Mouse (Mus musculus): ENCODE results near the gene Parp11. TPM values are rescaled to one million over a fixed set of nuclear protein-coding genes. Genes with fewer than 3 reads are reported as not detected.
A peak's percentile ranks its signal among the peaks of the same experiment; 100 is the strongest.

The Parp11 gene
- polyA plus RNA-seq (2015; fragmentation: Nextera tagmentation; extraction: Ambion mirVana), result 15.1 and 18.3 TPM in 2 replicates

DNA sequence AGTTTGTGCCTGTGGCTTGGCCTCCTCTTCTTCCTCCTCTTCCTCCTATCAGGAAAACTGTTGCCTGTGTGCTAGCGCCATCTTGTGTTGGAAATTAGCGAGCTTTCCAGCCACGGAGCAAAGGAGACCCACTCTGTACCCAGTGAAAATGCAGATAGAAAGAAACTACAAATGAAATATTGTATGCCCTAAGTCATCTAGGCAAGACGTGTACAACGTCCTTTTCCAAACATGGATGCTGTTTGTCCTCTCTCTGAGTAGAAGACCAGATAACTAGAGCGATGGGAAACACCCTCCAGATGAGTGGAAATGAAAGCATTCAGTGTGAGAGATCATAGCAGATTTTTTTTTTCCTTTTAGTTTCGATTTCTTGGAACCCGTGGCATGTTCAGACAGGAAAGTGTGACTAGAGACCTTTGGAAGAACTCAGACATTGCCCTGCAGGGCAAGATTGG, at the start of gene Parp11:
Gene Parp11 (plus strand): TSS at position 405 of the 455 bp plus-strand sequence.
- H3K4me3 ChIP-seq (ENCODE audit: low read length), result peak within 1 kb of the TSS; percentile 4; the same call in 1 of the 2 replicates
- H3K9ac ChIP-seq (ENCODE audit: low read length), result no peak within 1 kb of the TSS
- H3K27me3 ChIP-seq (ENCODE audit: control insufficient read depth, insufficient read depth, low read length), result peaks cover 4% of the 10 kb centered on the region; the same call in 1 of the 2 replicates

DNA sequence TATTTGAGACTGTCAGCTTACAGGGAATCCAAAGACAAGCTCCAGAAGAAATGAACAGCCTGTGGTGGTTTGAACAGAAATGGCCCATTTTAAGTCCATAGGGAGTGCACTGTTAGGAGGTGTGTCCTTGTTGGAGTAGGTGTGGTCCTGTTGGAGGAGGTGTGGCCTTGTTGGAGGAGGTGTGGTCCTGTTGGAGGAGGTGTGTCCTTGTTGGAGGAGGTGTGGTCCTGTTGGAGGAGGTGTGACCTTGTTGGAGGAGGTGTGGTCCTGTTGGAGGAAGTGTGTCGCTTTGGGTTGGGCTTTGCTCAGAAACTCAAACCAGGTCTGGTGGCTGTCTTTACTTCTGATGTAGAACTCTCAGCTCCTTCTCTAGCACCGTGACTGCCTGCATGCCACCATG, 48.6 kb upstream of the Parp11 start:
- WGBS, result 39% methylated on average over 2 of the region's 2 CpGs
- ATAC-seq (replicated peaks; ENCODE audit: extremely low read depth, insufficient read depth, low FRiP score), result no peak
- H3K4me3 ChIP-seq (ENCODE audit: low read length), result no peak overlapping the region
- no peaks in the 10 kb centered on the region for H3K27me3 ChIP-seq (ENCODE audit: control insufficient read depth, insufficient read depth, low read length)
- no peaks in the 10 kb centered on the region for H3K9me3 ChIP-seq (replicated peaks; ENCODE audit: control insufficient read depth, low read length)
- H3K4me1 ChIP-seq (ENCODE audit: control insufficient read depth, insufficient read depth, low read length), result peaks cover 8% of the 10 kb centered on the region
- H3K9ac ChIP-seq (ENCODE audit: low read length), result no peak overlapping the region
- H3K36me3 ChIP-seq (ENCODE audit: control insufficient read depth, insufficient read depth), result no peaks in the 10 kb centered on the region
- no peak overlapping the region for H3K27ac ChIP-seq (ENCODE audit: low read length)
- H3K4me2 ChIP-seq (ENCODE audit: low read depth, low read length), result no peak overlapping the region

More for the DNA sequence above, at the start of gene Parp11:
- Histone ChIP-seq H3K36me3 (ENCODE audit: control insufficient read depth, insufficient read depth) (no peaks in the 10 kb centered on the region), H3K4me2 (ENCODE audit: low read depth, low read length) (peak within 1 kb of the TSS; percentile 18), H3K9me3 (replicated peaks; ENCODE audit: control insufficient read depth, low read length) (no peaks in the 10 kb centered on the region), H3K4me1 (ENCODE audit: control insufficient read depth, insufficient read depth, low read length) (peaks cover 7% of the 10 kb centered on the region), H3K27ac (ENCODE audit: low read length) (no peak within 1 kb of the TSS)
- ATAC-seq (replicated peaks; ENCODE audit: extremely low read depth, insufficient read depth, low FRiP score), result no peak
- 9% methylated on average over 8 of the region's 8 CpGs for WGBS

DNA sequence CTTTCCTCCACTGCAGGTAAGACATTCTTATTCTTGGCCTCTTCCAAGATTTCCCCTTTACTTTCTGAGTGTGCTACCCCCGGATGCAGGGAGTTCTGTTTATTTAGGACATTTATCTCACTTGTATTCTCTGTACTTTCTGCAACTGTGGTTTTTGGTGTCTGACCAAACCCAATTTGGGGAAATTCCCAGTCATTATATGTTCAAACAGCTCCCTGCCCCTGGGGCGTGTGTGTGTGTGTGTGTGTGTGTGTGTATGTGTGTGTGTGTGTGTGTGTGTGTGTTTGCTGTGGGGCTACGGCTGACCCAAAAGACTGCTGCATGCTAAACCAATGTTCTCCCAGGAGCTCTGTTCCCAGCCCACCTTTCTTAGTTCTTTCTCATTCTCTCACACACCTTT, 45.2 kb upstream of the Parp11 start:
- H3K4me3 ChIP-seq (ENCODE audit: low read length), result no peak overlapping the region
- 40% methylated on average over 3 of the region's 3 CpGs for WGBS
- 0 out of 2 replicates have a peak, but pooled peaks cover 3% of the 10 kb centered on the region for H3K27me3 ChIP-seq (ENCODE audit: control insufficient read depth, insufficient read depth, low read length)
- no peak for ATAC-seq (replicated peaks; ENCODE audit: extremely low read depth, insufficient read depth, low FRiP score)
- no peaks in the 10 kb centered on the region for H3K9me3 ChIP-seq (replicated peaks; ENCODE audit: control insufficient read depth, low read length)
- no peaks in the 10 kb centered on the region for H3K36me3 ChIP-seq (ENCODE audit: control insufficient read depth, insufficient read depth)
- H3K4me2 ChIP-seq (ENCODE audit: low read depth, low read length), result no peak overlapping the region
- no peak overlapping the region for H3K9ac ChIP-seq (ENCODE audit: low read length)
- H3K27ac ChIP-seq (ENCODE audit: low read length), result no peak overlapping the region
- no peaks in the 10 kb centered on the region for H3K4me1 ChIP-seq (ENCODE audit: control insufficient read depth, insufficient read depth, low read length)

DNA sequence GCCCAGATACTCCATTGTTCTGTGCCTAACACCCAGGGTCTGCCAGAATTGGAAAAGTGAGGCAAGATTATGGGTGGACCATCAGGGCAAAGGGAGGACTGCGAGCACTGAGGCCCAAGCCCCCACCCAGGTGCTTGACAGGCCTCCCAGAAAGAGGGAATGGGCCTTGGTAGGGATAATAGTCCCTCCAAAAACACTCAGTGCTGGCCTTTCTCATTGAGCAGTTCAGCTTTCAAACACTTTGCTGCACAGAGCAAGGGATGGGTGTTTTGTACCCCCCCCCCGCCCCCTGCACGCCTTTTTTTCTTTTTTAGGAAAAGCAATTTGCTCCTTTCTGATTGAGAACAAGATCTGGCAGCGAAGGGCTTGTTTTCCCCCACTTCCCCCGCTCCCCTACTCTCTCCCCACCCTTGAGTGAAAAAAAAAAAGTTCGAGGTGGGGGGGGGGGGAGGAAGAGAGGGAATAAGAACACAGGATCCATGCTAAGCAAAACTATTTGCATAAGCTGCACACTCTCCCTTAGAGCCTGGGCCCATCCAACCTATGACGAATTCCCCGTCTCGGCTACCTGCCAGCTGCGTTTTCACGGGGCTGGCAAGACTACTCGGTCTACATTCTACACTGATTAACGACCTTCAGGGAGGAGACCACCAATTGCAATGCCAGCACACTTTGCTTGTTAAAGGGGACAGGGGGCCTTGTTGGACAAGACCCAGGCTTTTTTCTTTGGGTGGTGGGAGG, 42.4 kb upstream of the Parp11 start:
- Histone ChIP-seq H3K36me3 (ENCODE audit: control insufficient read depth, insufficient read depth) (no peaks in the 10 kb centered on the region), H3K27ac (ENCODE audit: low read length) (no peak overlapping the region), H3K9me3 (replicated peaks; ENCODE audit: control insufficient read depth, low read length) (no peaks in the 10 kb centered on the region), H3K4me1 (ENCODE audit: control insufficient read depth, insufficient read depth, low read length) (peaks cover 4% of the 10 kb centered on the region; the same call in 1 of the 2 replicates), H3K4me2 (ENCODE audit: low read depth, low read length) (no peak overlapping the region), H3K9ac (ENCODE audit: low read length) (no peak overlapping the region), H3K4me3 (ENCODE audit: low read length) (no peak overlapping the region), H3K27me3 (ENCODE audit: control insufficient read depth, insufficient read depth, low read length) (0 out of 2 replicates have a peak, but pooled peaks cover 3% of the 10 kb centered on the region)
- WGBS, result 51% methylated on average over 13 of the region's 13 CpGs
- no peak; the same call in 1 of the 2 replicates for ATAC-seq (replicated peaks; ENCODE audit: extremely low read depth, insufficient read depth, low FRiP score)

DNA sequence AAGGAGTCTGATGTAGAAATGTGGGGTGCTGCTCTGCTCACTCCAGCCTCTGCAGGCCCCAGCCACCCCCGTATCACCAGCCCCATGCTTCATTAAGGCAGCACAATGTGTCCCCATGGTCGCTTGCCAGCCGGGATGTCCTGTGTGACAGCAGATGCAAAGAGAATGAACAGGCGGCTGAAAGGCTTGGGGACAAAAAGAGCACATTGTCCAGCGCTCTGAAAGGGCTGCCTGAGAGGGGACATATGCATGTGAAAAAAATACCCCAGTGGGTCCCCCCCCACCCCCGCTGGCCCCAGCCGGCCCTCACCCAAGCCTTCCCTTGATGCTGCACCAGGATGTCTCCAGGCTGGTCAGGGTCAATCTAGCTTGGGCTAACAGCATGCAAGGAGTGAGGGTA, 41.0 kb upstream of the Parp11 start:
- 0 out of 2 replicates have a peak, but pooled peaks cover 3% of the 10 kb centered on the region for H3K27me3 ChIP-seq (ENCODE audit: control insufficient read depth, insufficient read depth, low read length)
- peaks cover 4% of the 10 kb centered on the region; the same call in 1 of the 2 replicates for H3K4me1 ChIP-seq (ENCODE audit: control insufficient read depth, insufficient read depth, low read length)
- no peak overlapping the region for H3K4me2 ChIP-seq (ENCODE audit: low read depth, low read length)
- no peaks in the 10 kb centered on the region for H3K9me3 ChIP-seq (replicated peaks; ENCODE audit: control insufficient read depth, low read length)
- no peak for ATAC-seq (replicated peaks; ENCODE audit: extremely low read depth, insufficient read depth, low FRiP score)
- 71% methylated on average over 7 of the region's 7 CpGs for WGBS
- no peaks in the 10 kb centered on the region for H3K36me3 ChIP-seq (ENCODE audit: control insufficient read depth, insufficient read depth)
- no peak overlapping the region for H3K9ac ChIP-seq (ENCODE audit: low read length)
- no peak overlapping the region for H3K27ac ChIP-seq (ENCODE audit: low read length)
- H3K4me3 ChIP-seq (ENCODE audit: low read length), result no peak overlapping the region

DNA sequence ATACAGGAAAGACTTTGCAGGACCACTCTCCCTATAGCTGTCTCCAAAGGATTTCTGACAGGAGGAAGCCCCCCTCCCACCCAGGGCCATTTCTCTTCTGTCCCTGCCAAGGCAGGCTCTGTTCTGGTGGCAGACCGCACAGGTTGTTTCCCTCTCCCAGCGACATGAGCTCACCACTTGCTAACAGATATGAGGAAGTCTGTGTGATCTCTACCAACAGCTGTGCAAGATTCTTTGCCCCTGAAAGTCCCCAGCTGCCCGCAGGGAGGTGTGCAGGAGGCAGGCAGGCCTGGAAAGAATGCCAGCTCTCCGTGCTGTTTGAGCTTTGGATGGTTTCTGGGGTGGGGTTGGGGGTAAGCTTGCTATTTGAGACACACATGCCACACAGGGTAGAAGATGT, 38.9 kb upstream of the Parp11 start:
- peak; percentile 49; the same call in 1 of the 2 replicates for ATAC-seq (replicated peaks; ENCODE audit: extremely low read depth, insufficient read depth, low FRiP score)
- Histone ChIP-seq H3K4me2 (ENCODE audit: low read depth, low read length) (no peak overlapping the region), H3K4me3 (ENCODE audit: low read length) (no peak overlapping the region), H3K27me3 (ENCODE audit: control insufficient read depth, insufficient read depth, low read length) (0 out of 2 replicates have a peak, but pooled peaks cover 3% of the 10 kb centered on the region), H3K27ac (ENCODE audit: low read length) (no peak overlapping the region), H3K9ac (ENCODE audit: low read length) (no peak overlapping the region), H3K9me3 (replicated peaks; ENCODE audit: control insufficient read depth, low read length) (no peaks in the 10 kb centered on the region), H3K36me3 (ENCODE audit: control insufficient read depth, insufficient read depth) (no peaks in the 10 kb centered on the region), H3K4me1 (ENCODE audit: control insufficient read depth, insufficient read depth, low read length) (peaks cover 4% of the 10 kb centered on the region; the same call in 1 of the 2 replicates)
- 4% methylated on average over 4 of the region's 4 CpGs for WGBS

DNA sequence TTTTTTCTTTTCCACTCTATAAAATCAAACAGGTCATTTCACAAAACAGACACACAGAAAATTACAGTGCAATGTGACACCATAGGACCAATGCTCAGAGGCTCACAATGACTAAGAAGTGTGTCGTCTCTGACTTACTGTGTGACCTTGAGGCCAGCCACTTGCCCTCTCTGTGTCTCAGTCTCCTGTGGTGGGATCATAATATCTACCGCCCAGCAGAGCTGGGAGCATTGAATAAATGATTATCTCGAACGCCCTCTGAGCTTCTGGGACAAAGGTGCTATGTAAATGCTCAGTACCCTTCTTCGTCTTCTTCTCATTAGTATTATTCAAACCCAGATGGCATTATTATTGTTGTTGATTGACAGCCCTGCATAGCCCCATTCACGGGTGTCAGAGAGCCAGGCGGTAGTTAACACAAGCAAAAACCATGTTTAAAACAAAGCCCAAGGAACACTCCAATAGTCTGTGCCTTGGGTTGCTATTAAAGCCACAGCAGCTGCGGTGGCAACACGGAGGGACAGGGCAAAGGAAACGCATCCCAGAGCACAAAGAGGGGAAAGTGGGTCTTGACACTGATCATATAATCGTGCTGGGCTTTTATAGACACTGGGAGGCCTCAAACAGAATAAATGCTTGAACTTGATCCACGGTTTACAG, 29.0 kb upstream of the Parp11 start:
- H3K9ac ChIP-seq (ENCODE audit: low read length), result no peak overlapping the region
- H3K4me2 ChIP-seq (ENCODE audit: low read depth, low read length), result no peak overlapping the region
- WGBS, result 69% methylated on average over 12 of the region's 12 CpGs
- ATAC-seq (replicated peaks; ENCODE audit: extremely low read depth, insufficient read depth, low FRiP score), result no peak
- 0 out of 2 replicates have a peak, but pooled peaks cover 3% of the 10 kb centered on the region for H3K9me3 ChIP-seq (replicated peaks; ENCODE audit: control insufficient read depth, low read length)
- no peak overlapping the region for H3K4me3 ChIP-seq (ENCODE audit: low read length)
- H3K36me3 ChIP-seq (ENCODE audit: control insufficient read depth, insufficient read depth), result no peaks in the 10 kb centered on the region
- H3K27me3 ChIP-seq (ENCODE audit: control insufficient read depth, insufficient read depth, low read length), result no peaks in the 10 kb centered on the region
- no peaks in the 10 kb centered on the region for H3K4me1 ChIP-seq (ENCODE audit: control insufficient read depth, insufficient read depth, low read length)
- no peak overlapping the region for H3K27ac ChIP-seq (ENCODE audit: low read length)

DNA sequence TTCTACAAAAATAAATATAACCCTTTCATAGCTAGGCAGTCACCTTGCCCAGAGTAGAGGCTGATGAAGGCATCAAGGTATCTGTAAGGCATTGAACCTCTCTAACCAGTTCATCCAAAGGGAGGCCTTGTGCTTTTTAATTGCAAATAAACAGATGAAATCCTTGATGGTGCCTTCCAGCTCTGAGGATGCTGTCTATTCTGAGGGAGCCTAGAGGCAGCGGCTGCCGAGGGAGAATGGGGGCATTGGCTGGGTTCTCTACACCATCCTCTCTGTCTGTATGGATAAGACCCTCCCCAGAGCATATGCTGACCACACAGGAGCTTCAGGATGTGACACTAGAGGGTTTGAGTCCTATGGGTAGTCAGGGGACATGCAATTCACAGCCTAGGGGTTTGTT, 28.3 kb upstream of the Parp11 start:
- no peaks in the 10 kb centered on the region for H3K36me3 ChIP-seq (ENCODE audit: control insufficient read depth, insufficient read depth)
- no peak overlapping the region for H3K4me3 ChIP-seq (ENCODE audit: low read length)
- no peak overlapping the region for H3K27ac ChIP-seq (ENCODE audit: low read length)
- no peak for ATAC-seq (replicated peaks; ENCODE audit: extremely low read depth, insufficient read depth, low FRiP score)
- WGBS, result 67% methylated on average over 2 of the region's 2 CpGs
- no peaks in the 10 kb centered on the region for H3K4me1 ChIP-seq (ENCODE audit: control insufficient read depth, insufficient read depth, low read length)
- no peaks in the 10 kb centered on the region for H3K27me3 ChIP-seq (ENCODE audit: control insufficient read depth, insufficient read depth, low read length)
- H3K9ac ChIP-seq (ENCODE audit: low read length), result no peak overlapping the region
- no peak overlapping the region for H3K4me2 ChIP-seq (ENCODE audit: low read depth, low read length)
- 0 out of 2 replicates have a peak, but pooled peaks cover 3% of the 10 kb centered on the region for H3K9me3 ChIP-seq (replicated peaks; ENCODE audit: control insufficient read depth, low read length)

DNA sequence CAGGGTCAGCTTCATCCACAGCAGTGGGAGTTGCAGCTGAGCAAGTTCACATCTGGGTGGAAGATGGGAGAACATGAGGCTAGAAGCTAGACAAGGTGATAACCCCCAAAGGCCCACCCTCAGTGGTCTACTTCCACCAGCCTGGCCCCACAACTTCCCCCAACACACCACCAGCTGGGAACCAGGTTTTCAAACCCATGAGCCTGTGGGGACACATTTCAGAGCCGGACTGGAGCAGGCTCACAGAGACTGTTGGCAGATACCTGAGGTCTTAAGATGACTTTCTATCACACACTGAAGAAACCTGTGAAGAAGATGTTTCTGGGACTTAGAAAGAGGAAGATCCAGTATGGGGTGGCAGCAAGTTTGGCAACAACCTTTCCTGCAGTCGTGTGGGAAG, 26.5 kb upstream of the Parp11 start:
- Histone ChIP-seq H3K27ac (ENCODE audit: low read length) (no peak overlapping the region), H3K36me3 (ENCODE audit: control insufficient read depth, insufficient read depth) (no peaks in the 10 kb centered on the region), H3K9me3 (replicated peaks; ENCODE audit: control insufficient read depth, low read length) (no peaks in the 10 kb centered on the region), H3K4me2 (ENCODE audit: low read depth, low read length) (no peak overlapping the region), H3K27me3 (ENCODE audit: control insufficient read depth, insufficient read depth, low read length) (no peaks in the 10 kb centered on the region), H3K9ac (ENCODE audit: low read length) (no peak overlapping the region), H3K4me3 (ENCODE audit: low read length) (no peak overlapping the region), H3K4me1 (ENCODE audit: control insufficient read depth, insufficient read depth, low read length) (no peaks in the 10 kb centered on the region)
- no peak for ATAC-seq (replicated peaks; ENCODE audit: extremely low read depth, insufficient read depth, low FRiP score)
- WGBS, result 46% methylated on average over 2 of the region's 2 CpGs
